Mouse (Mus musculus) liver, embryonic 16.5 days (tissue): ENCODE measurements around the gene Timm22. TPM values are rescaled to one million over a fixed set of nuclear protein-coding genes. Genes with fewer than 3 reads are reported as not detected.

Experiments used
- ATAC-seq: fragments of 200-750 bp; cut with Nextera tagmentation; 2 replicates; pipeline ENCODE4 v1.8.0; 2017; ENCODE audit warnings: low read depth, mild to moderate bottlenecking, moderate number of reproducible peaks, moderate library complexity
- H3K27ac ChIP-seq: fragments of 300-500 bp; sonication (generic); 2 replicates; pipeline ENCODE4 v1.5.1; 2014; ENCODE audit warnings: mild to moderate bottlenecking, low read length
- H3K27me3 ChIP-seq: fragments of 300-500 bp; sonication (generic); 2 replicates; pipeline ENCODE4 v1.6.1; 2014; ENCODE audit warnings: low read depth, low read length, mixed read lengths; ENCODE audit not compliant: control insufficient read depth, insufficient read depth
- H3K36me3 ChIP-seq: fragments of 300-500 bp; sonication (generic); 2 replicates; pipeline ENCODE4 v1.6.1; 2014; ENCODE audit warnings: mild to moderate bottlenecking; ENCODE audit not compliant: control insufficient read depth, insufficient read depth
- H3K4me1 ChIP-seq: fragments of 300-500 bp; sonication (generic); 2 replicates; pipeline ENCODE4 v1.6.1; 2014; ENCODE audit warnings: low read depth, low read length, mixed read lengths; ENCODE audit not compliant: control insufficient read depth
- H3K4me2 ChIP-seq: fragments of 300-500 bp; sonication (generic); 2 replicates; pipeline ENCODE4 v1.6.1; 2014; ENCODE audit warnings: low read depth, low read length, mixed read lengths
- H3K4me3 ChIP-seq: fragments of 300-500 bp; sonication (generic); 2 replicates; pipeline ENCODE4 v1.5.1; 2014; ENCODE audit warnings: low read depth, mild to moderate bottlenecking, low read length
- H3K9ac ChIP-seq: fragments of 300-500 bp; sonication (generic); 2 replicates; pipeline ENCODE4 v1.6.1; 2014; ENCODE audit warnings: low read depth, low read length
- H3K9me3 ChIP-seq: fragments of 300-500 bp; sonication (generic); replicated peaks from 2 replicates; pipeline ENCODE4 v1.6.1; 2016; ENCODE audit warnings: low read length; ENCODE audit not compliant: control insufficient read depth
- WGBS: fragments of 180-500 bp; shearing (Covaris S2); extraction: QIAGEN DNeasy Blood & Tissue Kit; methylation state at CpG from one replicate; pipeline ENCODE4 v1.1.7; 2014; ENCODE audit not compliant: insufficient replicate concordance; 5-methylcytosine and 5-hydroxymethylcytosine counted together
- polyA plus RNA-seq: library from polyadenylated mRNA; unstranded; fragments of >200 nt; fragmentation: Nextera tagmentation; extraction: Ambion mirVana; gene quantifications from 2 replicates; pipeline ENCODE4 v1.2.1, GENCODE M21; 2015

The Timm22 gene
- polyA plus RNA-seq, 1 experiment from 2014 or later: 33.7 TPM

DNA sequence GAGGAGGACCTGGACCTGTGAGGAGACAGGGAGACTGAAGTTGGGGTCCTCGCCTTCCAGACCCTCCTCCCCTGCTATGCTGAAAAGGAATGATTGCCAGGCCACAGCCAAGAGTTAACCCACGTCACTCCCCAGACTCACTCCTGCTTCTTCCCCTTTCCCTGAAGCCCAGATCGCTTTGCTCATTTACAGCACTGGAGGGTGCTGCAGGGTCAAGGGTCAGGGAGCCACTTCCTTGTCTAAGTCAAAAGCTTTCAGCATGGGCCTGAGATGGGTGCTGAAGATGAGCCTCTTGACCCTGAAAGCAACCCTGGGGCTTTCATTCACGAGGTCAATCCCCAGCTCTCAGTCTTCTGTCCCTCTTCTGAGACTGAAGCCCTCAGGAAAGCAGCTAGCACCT is 12.4 kb downstream of the Timm22 start:
- Histone ChIP-seq H3K27me3 (no peaks in the 10 kb centered on the region), H3K4me3 (no peak overlapping the region), H3K36me3 (peaks cover 4% of the 10 kb centered on the region; the same call in 1 of the 2 replicates), H3K27ac (no peak overlapping the region), H3K4me1 (no peaks in the 10 kb centered on the region), H3K4me2 (no peak overlapping the region), H3K9ac (no peak overlapping the region), H3K9me3 (no peaks in the 10 kb centered on the region)
- ATAC-seq: no peak
- WGBS: 52% methylated on average over 4 of the region's 4 CpGs

DNA sequence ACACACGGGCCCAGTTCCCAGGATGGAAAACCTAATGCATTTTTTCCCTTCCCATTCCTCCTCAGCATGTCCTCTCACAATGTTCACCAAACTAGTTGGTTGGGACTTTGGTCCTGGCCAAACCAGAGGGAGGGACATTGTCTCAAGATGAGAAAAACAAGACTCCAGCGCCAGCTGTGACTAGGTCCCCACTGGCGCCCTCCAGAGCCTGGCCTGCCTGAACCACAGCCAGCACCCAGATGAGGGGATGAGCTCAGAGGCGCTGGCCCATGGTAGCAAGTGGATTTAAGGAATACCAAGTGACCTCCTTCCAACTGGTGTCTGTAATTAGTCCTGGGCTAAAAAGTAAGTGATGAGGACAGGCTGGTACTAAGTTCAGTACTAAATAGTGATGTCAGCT is 14.1 kb downstream of the Timm22 start:
- Histone ChIP-seq H3K9ac (no peak overlapping the region), H3K27ac (no peak overlapping the region), H3K27me3 (no peaks in the 10 kb centered on the region), H3K9me3 (no peaks in the 10 kb centered on the region), H3K4me2 (no peak overlapping the region), H3K4me3 (no peak overlapping the region), H3K4me1 (no peaks in the 10 kb centered on the region), H3K36me3 (no peaks in the 10 kb centered on the region)
- ATAC-seq: no peak
- WGBS: 58% methylated on average over 4 of the region's 4 CpGs

DNA sequence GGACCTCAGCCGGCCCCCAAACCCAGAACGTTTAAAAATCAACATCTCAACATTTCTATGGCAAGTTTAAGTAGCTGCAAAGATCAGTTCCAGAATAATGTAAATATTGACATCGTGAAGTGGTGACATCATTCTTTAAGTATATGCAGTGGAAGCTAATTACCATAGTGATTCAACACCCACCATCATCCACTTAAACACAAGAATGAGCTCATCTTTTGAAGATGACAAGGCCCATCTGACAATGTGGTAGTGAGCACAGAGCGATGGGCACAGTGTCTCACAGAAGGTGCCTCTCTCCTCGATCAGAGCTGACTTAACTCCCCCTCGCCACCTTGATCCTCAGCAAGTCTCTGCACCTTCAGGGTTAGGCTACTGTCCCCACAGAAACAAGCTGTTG is 19.0 kb downstream of the Timm22 start:
- H3K36me3 ChIP-seq: no peaks in the 10 kb centered on the region
- H3K9ac ChIP-seq: no peak overlapping the region
- H3K27ac ChIP-seq: no peak overlapping the region
- WGBS: 63% methylated on average over 6 of the region's 6 CpGs
- no peak overlapping the region for H3K4me3 ChIP-seq
- H3K27me3 ChIP-seq: no peaks in the 10 kb centered on the region
- H3K9me3 ChIP-seq: no peaks in the 10 kb centered on the region
- H3K4me1 ChIP-seq: no peaks in the 10 kb centered on the region
- H3K4me2 ChIP-seq: no peak overlapping the region
- no peak for ATAC-seq

DNA sequence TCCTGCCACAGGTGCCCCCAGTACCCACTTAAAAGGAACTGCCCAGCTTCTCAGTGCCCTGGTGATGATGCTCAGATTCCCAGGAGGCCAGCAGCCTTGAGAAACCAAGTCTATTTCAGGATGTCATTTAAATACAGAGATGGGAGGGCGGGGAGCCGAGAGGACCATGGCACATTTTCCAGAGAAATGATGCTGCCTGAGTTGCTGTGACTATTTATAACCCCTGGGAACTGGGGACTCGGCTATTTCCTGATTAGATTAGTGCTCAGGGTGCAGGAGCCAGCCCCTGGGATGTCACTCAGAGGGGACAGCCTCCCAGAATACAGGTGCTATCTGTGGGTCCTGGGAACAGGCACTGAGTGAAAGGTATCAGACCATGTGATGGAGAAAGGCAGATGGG is 21.0 kb downstream of the Timm22 start:
- Histone ChIP-seq H3K4me2 (no peak overlapping the region), H3K36me3 (no peaks in the 10 kb centered on the region), H3K4me1 (no peaks in the 10 kb centered on the region), H3K27me3 (no peaks in the 10 kb centered on the region), H3K9me3 (no peaks in the 10 kb centered on the region), H3K4me3 (no peak overlapping the region), H3K9ac (no peak overlapping the region), H3K27ac (no peak overlapping the region)
- no peak for ATAC-seq
- WGBS: 46% methylated on average over 3 of the region's 3 CpGs

DNA sequence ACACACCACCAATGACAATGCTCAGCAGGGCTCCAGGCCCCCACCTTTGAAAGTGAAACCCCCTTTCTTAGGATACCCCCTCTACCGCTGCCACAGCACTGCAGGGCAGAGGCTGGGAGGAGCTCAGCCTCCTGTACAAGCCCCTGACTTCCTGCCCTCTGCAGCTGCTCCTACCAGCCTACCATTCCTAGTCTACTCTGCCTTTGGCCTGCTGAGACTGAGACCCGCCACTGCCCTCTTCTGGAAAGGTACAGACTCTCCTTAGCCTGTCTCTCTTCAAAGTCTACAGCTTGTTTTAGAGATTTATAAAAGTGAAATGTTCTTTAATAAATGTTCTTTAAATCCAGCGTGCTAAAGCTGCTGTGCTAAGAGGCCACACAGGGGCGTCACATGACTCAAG is 22.3 kb downstream of the Timm22 start:
- no peak overlapping the region for H3K27ac ChIP-seq
- H3K9ac ChIP-seq: no peak overlapping the region
- H3K4me1 ChIP-seq: no peaks in the 10 kb centered on the region
- H3K4me3 ChIP-seq: no peak overlapping the region
- H3K9me3 ChIP-seq: no peaks in the 10 kb centered on the region
- 53% methylated on average over 4 of the region's 4 CpGs for WGBS
- ATAC-seq: no peak
- no peak overlapping the region for H3K4me2 ChIP-seq
- no peaks in the 10 kb centered on the region for H3K27me3 ChIP-seq
- no peaks in the 10 kb centered on the region for H3K36me3 ChIP-seq

DNA sequence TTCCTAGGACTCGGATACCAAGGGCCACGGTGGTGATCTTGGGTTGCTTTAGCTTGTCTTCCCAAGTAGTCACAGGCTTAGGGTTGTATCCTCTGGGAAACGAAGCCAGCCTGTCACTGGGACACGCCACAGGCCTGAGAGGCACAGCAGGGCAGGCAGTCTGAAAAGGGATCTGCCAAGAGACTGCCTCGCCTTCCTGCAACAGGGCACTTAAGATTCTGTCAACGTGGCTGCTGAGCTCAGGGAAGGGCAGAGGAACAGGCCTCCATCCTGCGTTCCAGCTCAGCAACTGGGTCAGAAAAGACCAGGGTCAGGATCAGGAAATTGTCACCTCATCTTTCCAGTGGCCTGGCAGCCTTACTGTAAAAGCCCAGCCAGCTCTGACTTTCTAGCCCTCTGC is 22.8 kb downstream of the Timm22 start:
- Histone ChIP-seq H3K4me1 (no peaks in the 10 kb centered on the region), H3K4me3 (no peak overlapping the region), H3K9me3 (no peaks in the 10 kb centered on the region), H3K9ac (no peak overlapping the region), H3K36me3 (no peaks in the 10 kb centered on the region), H3K27me3 (no peaks in the 10 kb centered on the region), H3K27ac (no peak overlapping the region), H3K4me2 (no peak overlapping the region)
- no peak for ATAC-seq
- WGBS: 53% methylated on average over 7 of the region's 7 CpGs

DNA sequence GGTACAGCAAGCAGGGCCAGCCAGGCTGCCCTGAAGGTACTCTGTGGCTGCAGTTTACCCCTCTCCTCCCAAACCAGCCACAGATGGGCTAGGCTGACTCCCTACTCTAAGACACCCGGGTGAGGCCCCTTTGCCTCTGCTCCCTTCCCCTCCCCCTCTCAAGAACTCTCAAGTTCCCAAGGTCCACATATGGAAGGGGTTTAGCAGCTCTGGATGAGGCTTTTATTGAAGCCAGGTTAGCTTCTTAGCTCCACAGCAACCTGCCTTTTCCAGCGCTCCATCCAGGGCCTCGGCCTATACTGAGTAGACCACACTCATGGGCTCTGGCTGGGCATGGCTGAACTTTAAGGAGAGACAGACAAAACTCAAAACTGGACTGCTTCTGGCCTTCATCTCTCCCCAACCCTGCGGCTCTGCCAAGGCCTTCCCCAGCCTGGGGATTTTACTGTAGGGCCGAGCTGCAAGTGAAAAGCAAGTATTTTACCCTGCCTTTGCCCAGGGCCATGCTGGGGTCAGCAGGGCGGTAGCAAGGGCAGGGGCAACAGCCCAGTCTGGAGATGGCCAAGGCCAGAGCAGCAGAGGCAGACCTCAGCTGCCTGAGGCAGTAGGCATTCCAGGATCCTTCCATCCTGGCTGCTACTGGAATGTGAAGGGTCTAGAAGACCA is 23.3 kb downstream of the Timm22 start:
- no peaks in the 10 kb centered on the region for H3K36me3 ChIP-seq
- no peak overlapping the region for H3K9ac ChIP-seq
- WGBS: 60% methylated on average over 6 of the region's 6 CpGs
- H3K4me1 ChIP-seq: no peaks in the 10 kb centered on the region
- no peak overlapping the region for H3K4me2 ChIP-seq
- no peak overlapping the region for H3K4me3 ChIP-seq
- no peak for ATAC-seq
- no peak overlapping the region for H3K27ac ChIP-seq
- H3K27me3 ChIP-seq: no peaks in the 10 kb centered on the region
- no peaks in the 10 kb centered on the region for H3K9me3 ChIP-seq

DNA sequence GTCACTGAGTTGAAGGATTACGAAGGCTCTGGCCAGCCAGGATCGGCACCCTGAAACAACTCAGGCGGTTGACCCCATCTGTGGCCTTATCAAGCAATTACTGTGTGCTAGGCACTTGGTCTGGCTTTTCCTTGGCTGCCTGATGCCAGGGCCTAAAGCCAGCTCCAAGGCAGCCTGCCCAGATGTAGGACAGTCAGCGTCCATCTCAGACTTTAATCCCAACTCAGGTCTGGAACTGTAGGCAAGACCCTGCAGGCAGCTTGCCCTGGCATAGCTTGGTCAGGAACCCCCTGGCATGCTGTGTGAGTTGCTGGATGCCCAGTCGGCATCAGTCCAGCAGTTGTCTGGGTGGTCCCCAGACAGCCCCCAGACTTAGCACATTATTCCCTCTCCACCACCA is 29.3 kb downstream of the Timm22 start:
- Histone ChIP-seq H3K27me3 (0 out of 2 replicates have a peak, but pooled peaks cover 3% of the 10 kb centered on the region), H3K4me1 (no peaks in the 10 kb centered on the region), H3K4me3 (no peak overlapping the region), H3K9ac (no peak overlapping the region), H3K4me2 (no peak overlapping the region), H3K9me3 (no peaks in the 10 kb centered on the region), H3K27ac (no peak overlapping the region), H3K36me3 (no peaks in the 10 kb centered on the region)
- 72% methylated on average over 5 of the region's 5 CpGs for WGBS
- no peak for ATAC-seq

DNA sequence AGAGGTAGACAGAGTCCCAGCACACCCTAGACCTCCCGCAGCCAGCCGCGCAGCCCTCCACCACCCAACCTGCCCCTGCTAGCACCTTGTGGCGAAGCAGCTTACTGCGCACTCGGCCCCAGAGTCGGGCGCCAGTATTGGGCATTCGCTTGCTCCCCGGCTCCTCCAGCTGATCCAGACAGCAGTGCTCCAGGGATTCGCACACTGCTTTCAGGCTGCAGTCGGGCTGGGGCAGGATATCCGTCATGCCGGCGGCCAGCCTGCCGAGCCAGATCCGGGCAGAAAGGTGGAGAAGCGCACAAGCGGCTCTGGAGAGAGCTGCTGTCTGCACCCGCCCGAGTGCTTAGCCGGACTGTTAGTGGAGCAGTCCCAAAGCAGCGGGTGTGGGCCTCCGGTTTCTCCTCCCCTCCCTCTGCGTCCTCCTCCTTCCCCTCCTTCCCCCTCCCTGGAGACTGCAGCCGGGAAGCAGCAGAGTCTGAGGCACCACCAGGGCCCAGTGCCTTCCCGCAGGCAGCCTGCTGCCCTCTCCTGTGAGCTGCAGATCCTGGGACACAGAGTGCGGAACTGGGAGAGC is 30.2 kb downstream of the Timm22 start:
- 0 out of 2 replicates have a peak, but pooled peaks cover 3% of the 10 kb centered on the region for H3K27me3 ChIP-seq
- H3K9me3 ChIP-seq: no peaks in the 10 kb centered on the region
- H3K36me3 ChIP-seq: no peaks in the 10 kb centered on the region
- H3K4me2 ChIP-seq: 0 out of 2 replicates have a peak overlapping the region, but pooled peaks have one; percentile 2
- ATAC-seq: peak; percentile 39; the same call in 1 of the 2 replicates
- H3K9ac ChIP-seq: no peak overlapping the region
- 31% methylated on average over 28 of the region's 28 CpGs for WGBS
- 0 out of 2 replicates have a peak overlapping the region, but pooled peaks have one; percentile 27 for H3K27ac ChIP-seq
- peak overlapping the region; percentile 13 for H3K4me3 ChIP-seq
- no peaks in the 10 kb centered on the region for H3K4me1 ChIP-seq
